18 mouse cellular contexts compared by ENCODE assay signal in the genomic region with DNA sequence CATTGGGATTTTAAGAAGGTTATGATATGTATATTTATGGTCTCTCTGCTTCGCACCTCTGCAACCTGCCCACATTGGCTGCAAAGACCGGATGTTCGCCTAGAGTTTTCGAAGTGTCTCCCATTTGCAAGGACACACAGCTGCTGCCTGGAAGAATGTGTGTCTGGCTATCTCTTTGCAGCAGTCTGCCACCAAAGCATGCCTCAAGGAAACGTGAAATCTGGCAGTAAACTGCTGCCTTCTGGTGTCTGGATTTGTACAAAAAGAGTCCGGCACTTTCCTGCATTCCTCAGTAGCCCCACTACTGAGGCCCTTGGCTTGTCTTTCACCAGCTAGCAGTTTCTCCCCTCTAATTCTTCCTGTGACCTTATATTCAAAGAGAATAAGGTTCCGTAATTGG.
DNase-seq lines count a peak whose midpoint lies in the region; TF ChIP-seq lines count a peak whose summit lies in the region.
"Had no signal": no experiment of that assay in that cellular context is flagged by ENCODE, and none has a peak within 500 bp of the region (broad histone marks: within the 10 kb centered on the region; RNA-seq: fewer than 3 reads in every experiment).

No protein-coding gene starts in this region.

- H3K27me3 ChIP-seq in heart, adult 2 months (ENCODE audit: control insufficient read depth, insufficient read depth, low read length) = no peaks in the 10 kb centered on the region
- H3K27me3 ChIP-seq: hindbrain, embryonic 12.5 days; liver, embryonic 13.5 days; midbrain, embryonic 13.5 days; neural tube, embryonic 15.5 days had no signal

- H3K4me3 ChIP-seq in heart, adult 2 months = no peak overlapping the region
- H3K4me3 ChIP-seq: hindbrain, embryonic 12.5 days; liver, embryonic 13.5 days; midbrain, embryonic 13.5 days; myocyte; neural tube, embryonic 15.5 days had no signal

- no peaks in the 10 kb centered on the region for H3K4me1 ChIP-seq in heart, adult 2 months (ENCODE audit: control insufficient read depth, insufficient read depth, low read length)
- H3K4me1 ChIP-seq: hindbrain, embryonic 12.5 days; liver, embryonic 13.5 days; midbrain, embryonic 13.5 days; neural tube, embryonic 15.5 days had no signal

- H3K27ac ChIP-seq in heart, adult 2 months = no peak overlapping the region
- H3K27ac ChIP-seq: hindbrain, embryonic 12.5 days; liver, embryonic 13.5 days; midbrain, embryonic 13.5 days; neural tube, embryonic 15.5 days had no signal

- no peak for TF ChIP-seq CTCF in heart, adult 2 months (IDR thresholded peaks at IDR 0.05)

- DNase-seq in layer of hippocampus, adult 18-20 months (ENCODE audit: low spot score in 2 of 2) = peak; percentile 1 to 2
- no peak for DNase-seq in layer of hippocampus, adult 11-12 months (ENCODE audit: low spot score)
- DNase-seq in frontal cortex, postnatal 14 days (ENCODE audit: low spot score in 2 of 2) = peak; percentile 5 to 8
- DNase-seq in left cerebral cortex, postnatal 14 days (ENCODE audit: low spot score in 2 of 2) = peak; percentile 5 to 22
- peak; percentile 5 to 38 for DNase-seq in right cerebral cortex, postnatal 36 days (ENCODE audit: low spot score in 2 of 2)
- DNase-seq in spleen, postnatal 4 days (ENCODE audit: low spot score in 2 of 2) = no peak
- DNase-seq in heart, adult 2 months = no peak
- DNase-seq in lung, postnatal 36 days = no peak
- DNase-seq: cerebellum, postnatal 36 days; gastrocnemius, postnatal 25 days; kidney, adult 8-10 months; kidney, postnatal 36 days; liver, embryonic 13.5 days; thymus, postnatal 36 days had no signal

- no peak overlapping the region for H3K9ac ChIP-seq in heart, adult 2 months (ENCODE audit: low read depth, low read length)
- H3K9ac ChIP-seq: hindbrain, embryonic 12.5 days; liver, embryonic 13.5 days; midbrain, embryonic 13.5 days; neural tube, embryonic 15.5 days had no signal

- TF ChIP-seq POLR2A in heart, adult 2 months (IDR thresholded peaks at IDR 0.05; ENCODE audit: insufficient read depth, low read depth, low read length) = no peak

- H3K36me3 ChIP-seq in heart, adult 2 months (ENCODE audit: control insufficient read depth, insufficient read depth, low read length) = no peaks in the 10 kb centered on the region
- H3K36me3 ChIP-seq: hindbrain, embryonic 12.5 days; liver, embryonic 13.5 days; midbrain, embryonic 13.5 days; neural tube, embryonic 15.5 days had no signal

- intact Hi-C loops in left cerebral cortex, postnatal 14 days (cut with DNase I) = no loop called here
- intact Hi-C loops in heart, adult 2 months (cut with DNase I) = no loop called here

- no peaks in the 10 kb centered on the region for H3K79me2 ChIP-seq in heart, adult 2 months (replicated peaks; ENCODE audit: control insufficient read depth, insufficient read depth, low read length)

- WGBS in heart, adult 2 months = 66% methylated on average over 7 of the region's 7 CpGs

- TF ChIP-seq EP300 in heart, adult 2 months (IDR thresholded peaks at IDR 0.05; ENCODE audit: insufficient read depth, low read depth, low read length) = no peak

Comparison
In these comparisons a context has a peak if more than half of its experiments do, and no peak if none do; other contexts are left out.
1. DNase-seq: peak in layer of hippocampus, adult 18-20 months (2 of 2), frontal cortex, postnatal 14 days (2 of 2), left cerebral cortex, postnatal 14 days (2 of 2) and right cerebral cortex, postnatal 36 days (2 of 2); none in layer of hippocampus, adult 11-12 months (single experiment), spleen, postnatal 4 days (0 of 2), heart, adult 2 months (0 of 2) and lung, postnatal 36 days (single experiment).